Mouse (Mus musculus) erythroblast, embryonic 14.5 days (primary cell): ENCODE measurements around the gene Tmf1.

ENCODE experiments used
- GATA1 ChIP-seq: IDR thresholded peaks from 2 replicates; pipeline ENCODE4 v1.6.1; 2012; ENCODE audit warnings: low read length, inconsistent platforms, mixed read lengths
- TAL1 ChIP-seq: IDR thresholded peaks from 3 replicates; pipeline ENCODE4 v1.6.1; 2012; ENCODE audit warnings: low read length, inconsistent platforms, mixed read lengths

- no peak for TF ChIP-seq GATA1
- no peak for TF ChIP-seq TAL1
Measured at GRCm38 (mm10) chr6:97216154-97216821, 37.4 kb upstream of the Tmf1 start.
